Mouse (Mus musculus): ENCODE results near the gene Krtap1-3. TPM values are rescaled to one million over a fixed set of nuclear protein-coding genes. Genes with fewer than 3 reads are reported as not detected.

Krtap1-3 gene
- polyA plus RNA-seq, 1 experiment from 2014 or later: not detected

- no peak for ATAC-seq (ENCODE audit: insufficient number of reproducible peaks, insufficient read depth, low FRiP score, low read depth)
- Histone ChIP-seq H3K4me1 (ENCODE audit: control insufficient read depth in 2 of 2, insufficient read depth in 2 of 2, low read length in 2 of 2) (no peaks in the 10 kb centered on the region), H3K27ac (replicated peaks in 1 of 2; ENCODE audit: control insufficient read depth in 1 of 2, insufficient read depth in 1 of 2, low read depth in 2 of 2, low read length in 2 of 2) (no peak within 1 kb of the TSS), H3K9ac (ENCODE audit: low read length) (no peak within 1 kb of the TSS), H3K36me3 (ENCODE audit: control insufficient read depth, insufficient read depth, low read length) (no peaks in the 10 kb centered on the region), H3K9me3 (ENCODE audit: control insufficient read depth, low read length) (no peaks in the 10 kb centered on the region), H3K27me3 (ENCODE audit: control insufficient read depth, insufficient read depth, low read length) (no peaks in the 10 kb centered on the region), H3K4me3 (ENCODE audit: control insufficient read depth in 1 of 2, insufficient read depth in 1 of 2, low read depth in 1 of 2, low read length in 2 of 2) (no peak within 1 kb of the TSS), H3K4me2 (ENCODE audit: low read length) (no peak within 1 kb of the TSS)
- WGBS: 72% methylated on average over 2 of the region's 2 CpGs
These were observed 34.4 kb downstream of the Krtap1-3 start, which contains the start of gene Krtap3-2 for GRCm38 (mm10) chr11:99556753-99557152. Gene Krtap3-2 (minus strand): TSS chr11:99556853.

GRCm38 (mm10) chr11:99556195-99556594 lies 34.9 kb downstream of the Krtap1-3 start:
- 77% methylated on average over 2 of the region's 2 CpGs for WGBS
- Histone ChIP-seq H3K4me3 (ENCODE audit: control insufficient read depth in 1 of 2, insufficient read depth in 1 of 2, low read depth in 1 of 2, low read length in 2 of 2) (no peak overlapping the region), H3K4me2 (ENCODE audit: low read length) (no peak overlapping the region)

GRCm38 (mm10) chr11:99550765-99551164 lies 40.4 kb downstream of the Krtap1-3 start, which contains the start of gene Krtap3-3:
Gene Krtap3-3 (minus strand): TSS chr11:99550865.
- 64% methylated on average over 3 of the region's 4 CpGs for WGBS
- Histone ChIP-seq H3K27me3 (ENCODE audit: control insufficient read depth, insufficient read depth, low read length) (no peaks in the 10 kb centered on the region), H3K4me1 (ENCODE audit: control insufficient read depth in 2 of 2, insufficient read depth in 2 of 2, low read length in 2 of 2) (no peaks in the 10 kb centered on the region)

More at GRCm38 (mm10) chr11:99556195-99556594, 34.9 kb downstream of the Krtap1-3 start:
- no peak for ATAC-seq (ENCODE audit: insufficient number of reproducible peaks, insufficient read depth, low FRiP score, low read depth)
- Histone ChIP-seq H3K27ac (replicated peaks in 1 of 2; ENCODE audit: control insufficient read depth in 1 of 2, insufficient read depth in 1 of 2, low read depth in 2 of 2, low read length in 2 of 2) (no peak overlapping the region), H3K27me3 (ENCODE audit: control insufficient read depth, insufficient read depth, low read length) (no peaks in the 10 kb centered on the region), H3K36me3 (ENCODE audit: control insufficient read depth, insufficient read depth, low read length) (no peaks in the 10 kb centered on the region), H3K4me1 (ENCODE audit: control insufficient read depth in 2 of 2, insufficient read depth in 2 of 2, low read length in 2 of 2) (no peaks in the 10 kb centered on the region), H3K9ac (ENCODE audit: low read length) (no peak overlapping the region), H3K9me3 (ENCODE audit: control insufficient read depth, low read length) (no peaks in the 10 kb centered on the region)

GRCm38 (mm10) chr11:99547892-99548291 lies 43.2 kb downstream of the Krtap1-3 start:
- Histone ChIP-seq H3K4me2 (ENCODE audit: low read length) (no peak overlapping the region), H3K27ac (replicated peaks in 1 of 2; ENCODE audit: control insufficient read depth in 1 of 2, insufficient read depth in 1 of 2, low read depth in 2 of 2, low read length in 2 of 2) (no peak overlapping the region), H3K36me3 (ENCODE audit: control insufficient read depth, insufficient read depth, low read length) (no peaks in the 10 kb centered on the region), H3K4me1 (ENCODE audit: control insufficient read depth in 2 of 2, insufficient read depth in 2 of 2, low read length in 2 of 2) (no peaks in the 10 kb centered on the region), H3K4me3 (ENCODE audit: control insufficient read depth in 1 of 2, insufficient read depth in 1 of 2, low read depth in 1 of 2, low read length in 2 of 2) (no peak overlapping the region), H3K9me3 (ENCODE audit: control insufficient read depth, low read length) (no peaks in the 10 kb centered on the region), H3K9ac (ENCODE audit: low read length) (no peak overlapping the region), H3K27me3 (ENCODE audit: control insufficient read depth, insufficient read depth, low read length) (no peaks in the 10 kb centered on the region)
- no peak for ATAC-seq (ENCODE audit: insufficient number of reproducible peaks, insufficient read depth, low FRiP score, low read depth)

More at GRCm38 (mm10) chr11:99550765-99551164, 40.4 kb downstream of the Krtap1-3 start, which contains the start of gene Krtap3-3:
- no peaks in the 10 kb centered on the region for H3K36me3 ChIP-seq (ENCODE audit: control insufficient read depth, insufficient read depth, low read length)
- H3K4me3 ChIP-seq (ENCODE audit: control insufficient read depth in 1 of 2, insufficient read depth in 1 of 2, low read depth in 1 of 2, low read length in 2 of 2): no peak within 1 kb of the TSS
- H3K9me3 ChIP-seq (ENCODE audit: control insufficient read depth, low read length): no peaks in the 10 kb centered on the region
- no peak within 1 kb of the TSS for H3K9ac ChIP-seq (ENCODE audit: low read length)
- no peak for ATAC-seq (ENCODE audit: insufficient number of reproducible peaks, insufficient read depth, low FRiP score, low read depth)
- no peak within 1 kb of the TSS for H3K4me2 ChIP-seq (ENCODE audit: low read length)
- H3K27ac ChIP-seq (replicated peaks in 1 of 2; ENCODE audit: control insufficient read depth in 1 of 2, insufficient read depth in 1 of 2, low read depth in 2 of 2, low read length in 2 of 2): no peak within 1 kb of the TSS

Other genes with a start within 250 kb of the Krtap1-3 start
- not detected in 2 replicates for gene Krt27, start 240.2 kb downstream of the Krtap1-3 start, polyA plus RNA-seq (2014; fragmentation: Nextera tagmentation; extraction: Ambion mirVana)
- gene Krt28, start 216.4 kb downstream of the Krtap1-3 start, polyA plus RNA-seq (2014; fragmentation: Nextera tagmentation; extraction: Ambion mirVana): 0.20 TPM in 1 of 2 replicates, not detected in the other
- 15.7 and 18.4 TPM in 2 replicates for gene Krt10, start 202.0 kb downstream of the Krtap1-3 start, polyA plus RNA-seq (2014; fragmentation: Nextera tagmentation; extraction: Ambion mirVana)
- gene Krt12, start 169.1 kb downstream of the Krtap1-3 start, polyA plus RNA-seq (2014; fragmentation: Nextera tagmentation; extraction: Ambion mirVana): not detected in 2 replicates
- 0.67 and 0.70 TPM in 2 replicates for gene Krt20, start 153.2 kb downstream of the Krtap1-3 start, polyA plus RNA-seq (2014; fragmentation: Nextera tagmentation; extraction: Ambion mirVana)
- 0.38 TPM in 1 of 2 replicates, not detected in the other for gene Krt23, start 98.2 kb downstream of the Krtap1-3 start, polyA plus RNA-seq (2014; fragmentation: Nextera tagmentation; extraction: Ambion mirVana)
- gene Krt39, start 70.0 kb downstream of the Krtap1-3 start, polyA plus RNA-seq (2014; fragmentation: Nextera tagmentation; extraction: Ambion mirVana): not detected in 2 replicates
- not detected in 2 replicates for gene Krt40, start 48.2 kb downstream of the Krtap1-3 start, polyA plus RNA-seq (2014; fragmentation: Nextera tagmentation; extraction: Ambion mirVana)
- gene Krtap3-3, start 40.5 kb downstream of the Krtap1-3 start, polyA plus RNA-seq (2014; fragmentation: Nextera tagmentation; extraction: Ambion mirVana): not detected in 2 replicates
- not detected in 2 replicates for gene Krtap3-2, start 34.5 kb downstream of the Krtap1-3 start, polyA plus RNA-seq (2014; fragmentation: Nextera tagmentation; extraction: Ambion mirVana)
- not detected in 2 replicates for gene Gm11939, start 31.9 kb downstream of the Krtap1-3 start, polyA plus RNA-seq (2014; fragmentation: Nextera tagmentation; extraction: Ambion mirVana)
- gene Krtap3-1, start 24.7 kb downstream of the Krtap1-3 start, polyA plus RNA-seq (2014; fragmentation: Nextera tagmentation; extraction: Ambion mirVana): not detected in 2 replicates
- not detected in 2 replicates for gene Krtap1-5, start 10.3 kb downstream of the Krtap1-3 start, polyA plus RNA-seq (2014; fragmentation: Nextera tagmentation; extraction: Ambion mirVana)
- gene Krtap1-4, start 7.7 kb downstream of the Krtap1-3 start, polyA plus RNA-seq (2014; fragmentation: Nextera tagmentation; extraction: Ambion mirVana): not detected in 2 replicates
- not detected in 2 replicates for gene Krtap9-3, start 6.8 kb upstream of the Krtap1-3 start, polyA plus RNA-seq (2014; fragmentation: Nextera tagmentation; extraction: Ambion mirVana)
- not detected in 2 replicates for gene Gm11938, start 12.0 kb upstream of the Krtap1-3 start, polyA plus RNA-seq (2014; fragmentation: Nextera tagmentation; extraction: Ambion mirVana)
- gene Gm11937, start 18.9 kb upstream of the Krtap1-3 start, polyA plus RNA-seq (2014; fragmentation: Nextera tagmentation; extraction: Ambion mirVana): not detected in 2 replicates
- gene Krtap2-4, start 23.5 kb upstream of the Krtap1-3 start, polyA plus RNA-seq (2014; fragmentation: Nextera tagmentation; extraction: Ambion mirVana): not detected in 2 replicates
- gene Gm11562, start 29.1 kb upstream of the Krtap1-3 start, polyA plus RNA-seq (2014; fragmentation: Nextera tagmentation; extraction: Ambion mirVana): not detected in 2 replicates
- gene Krtap4-1, start 36.9 kb upstream of the Krtap1-3 start, polyA plus RNA-seq (2014; fragmentation: Nextera tagmentation; extraction: Ambion mirVana): not detected in 2 replicates
- not detected in 2 replicates for gene Krtap4-2, start 43.7 kb upstream of the Krtap1-3 start, polyA plus RNA-seq (2014; fragmentation: Nextera tagmentation; extraction: Ambion mirVana)
- not detected in 2 replicates for gene Krtap4-7, start 52.8 kb upstream of the Krtap1-3 start, polyA plus RNA-seq (2014; fragmentation: Nextera tagmentation; extraction: Ambion mirVana)
- gene Gm11555, start 58.9 kb upstream of the Krtap1-3 start, polyA plus RNA-seq (2014; fragmentation: Nextera tagmentation; extraction: Ambion mirVana): not detected in 2 replicates
- gene Gm11563, start 67.6 kb upstream of the Krtap1-3 start, polyA plus RNA-seq (2014; fragmentation: Nextera tagmentation; extraction: Ambion mirVana): not detected in 2 replicates
- not detected in 2 replicates for gene Krtap4-6, start 74.6 kb upstream of the Krtap1-3 start, polyA plus RNA-seq (2014; fragmentation: Nextera tagmentation; extraction: Ambion mirVana)
- not detected in 2 replicates for gene Gm14190, start 99.4 kb upstream of the Krtap1-3 start, polyA plus RNA-seq (2014; fragmentation: Nextera tagmentation; extraction: Ambion mirVana)
- gene Gm14180, start 143.0 kb upstream of the Krtap1-3 start, polyA plus RNA-seq (2014; fragmentation: Nextera tagmentation; extraction: Ambion mirVana): not detected in 2 replicates
- gene Gm11595, start 181.6 kb upstream of the Krtap1-3 start, polyA plus RNA-seq (2014; fragmentation: Nextera tagmentation; extraction: Ambion mirVana): not detected in 2 replicates
- not detected in 2 replicates for gene Krtap4-8, start 189.4 kb upstream of the Krtap1-3 start, polyA plus RNA-seq (2014; fragmentation: Nextera tagmentation; extraction: Ambion mirVana)
- not detected in 2 replicates for gene Krtap4-9, start 193.9 kb upstream of the Krtap1-3 start, polyA plus RNA-seq (2014; fragmentation: Nextera tagmentation; extraction: Ambion mirVana)
- not detected in 2 replicates for gene Gm11596, start 202.1 kb upstream of the Krtap1-3 start, polyA plus RNA-seq (2014; fragmentation: Nextera tagmentation; extraction: Ambion mirVana)
- gene Gm11569, start 207.6 kb upstream of the Krtap1-3 start, polyA plus RNA-seq (2014; fragmentation: Nextera tagmentation; extraction: Ambion mirVana): not detected in 2 replicates
- gene Gm11554, start 213.1 kb upstream of the Krtap1-3 start, polyA plus RNA-seq (2014; fragmentation: Nextera tagmentation; extraction: Ambion mirVana): not detected in 2 replicates
- not detected in 2 replicates for gene Krtap4-13, start 218.6 kb upstream of the Krtap1-3 start, polyA plus RNA-seq (2014; fragmentation: Nextera tagmentation; extraction: Ambion mirVana)
- gene Gm11564, start 224.3 kb upstream of the Krtap1-3 start, polyA plus RNA-seq (2014; fragmentation: Nextera tagmentation; extraction: Ambion mirVana): not detected in 2 replicates
- gene 2300003K06Rik, start 246.7 kb upstream of the Krtap1-3 start, polyA plus RNA-seq (2014; fragmentation: Nextera tagmentation; extraction: Ambion mirVana): not detected in 2 replicates

All from heart, embryonic 14.5 days (tissue).